Mouse (Mus musculus) spleen, adult 18-20 months (tissue): ENCODE results near the gene Ifit2.
"Not testable (repeated sequence)": the region's sequence is repeated elsewhere in the genome, so short reads cannot be mapped to it uniquely, and the experiment has no call there.

Source experiments
- DNase-seq, 2 experiments: peaks; one replicate each; pipeline ENCODE4 v3.0.0; 2022; ENCODE audit warnings: mixed read lengths in 2 of 2

Gene Ifit2

GRCm38 (mm10) chr19:34599250-34599649 lies 48.8 kb downstream of the Ifit2 start:
- not testable (repeated sequence) for DNase-seq

GRCm38 (mm10) chr19:34601888-34602287 lies 51.4 kb downstream of the Ifit2 start, which contains the start of gene Ifit1bl1:
Ifit1bl1 (minus strand) TSS chr19:34601956.
- DNase-seq = not testable (repeated sequence)

DNA sequence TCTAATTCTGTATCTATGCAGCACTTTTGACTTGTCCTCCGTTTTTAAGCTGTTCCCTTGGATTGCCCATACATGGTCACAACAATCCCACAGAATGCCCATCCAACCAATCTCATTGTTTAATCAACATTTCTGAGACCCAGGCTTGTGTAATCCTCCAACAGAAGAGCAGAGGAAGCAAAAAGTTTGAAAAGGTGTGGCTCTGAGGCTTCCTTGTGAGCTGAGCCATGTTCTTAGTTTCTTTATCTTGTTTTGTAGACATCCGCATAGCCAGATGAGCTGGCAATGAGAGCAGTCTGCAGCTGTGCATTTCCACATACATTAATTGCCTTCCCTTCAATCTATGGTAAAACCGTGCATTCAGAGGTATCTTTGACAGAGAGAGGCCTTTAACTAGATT lies 55.0 kb downstream of the Ifit2 start:
- no peak for DNase-seq

DNA sequence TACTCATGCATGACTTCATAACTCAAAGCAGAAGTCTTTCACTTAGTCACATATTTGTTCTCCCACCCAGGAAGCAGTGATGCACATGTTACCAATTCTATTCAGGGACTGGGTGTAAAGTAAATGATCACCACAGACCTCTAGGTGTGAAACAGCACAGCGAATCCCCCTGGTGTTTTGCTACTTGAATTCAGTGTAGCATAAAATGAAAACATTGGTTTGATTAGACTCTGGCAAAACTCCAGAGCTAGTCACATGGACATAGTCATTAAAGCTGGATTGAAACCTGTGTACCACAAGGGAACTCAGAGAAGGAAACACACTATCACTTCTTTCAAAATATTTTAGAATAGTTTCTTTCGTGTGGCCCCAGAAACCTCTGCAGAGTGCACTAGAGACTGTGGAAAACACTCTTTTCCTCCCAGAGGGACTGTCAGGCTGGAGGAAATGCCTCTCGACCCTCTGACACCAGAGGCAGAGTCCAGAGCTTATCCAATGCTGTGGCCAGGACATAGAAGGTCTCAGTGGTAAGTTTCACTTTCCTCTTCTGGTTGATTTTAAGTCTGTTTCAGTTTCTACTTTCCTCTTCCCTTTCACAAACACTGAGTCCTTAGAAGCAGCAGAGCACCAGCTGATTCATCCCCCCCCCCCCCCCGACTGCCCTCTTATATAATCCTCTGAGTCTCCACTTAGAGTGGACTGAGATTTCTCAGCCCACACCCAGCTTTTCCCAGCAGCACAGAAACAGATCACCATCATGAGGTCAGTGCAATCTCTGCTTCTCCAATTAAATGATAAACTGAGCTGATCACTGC lies 57.0 kb downstream of the Ifit2 start, which contains the start of gene Ifit3b:
Gene Ifit3b (plus strand): TSS at position 734 of the 815 bp plus-strand sequence.
- peak in 1 of 2 experiments; percentile 46 for DNase-seq

DNA sequence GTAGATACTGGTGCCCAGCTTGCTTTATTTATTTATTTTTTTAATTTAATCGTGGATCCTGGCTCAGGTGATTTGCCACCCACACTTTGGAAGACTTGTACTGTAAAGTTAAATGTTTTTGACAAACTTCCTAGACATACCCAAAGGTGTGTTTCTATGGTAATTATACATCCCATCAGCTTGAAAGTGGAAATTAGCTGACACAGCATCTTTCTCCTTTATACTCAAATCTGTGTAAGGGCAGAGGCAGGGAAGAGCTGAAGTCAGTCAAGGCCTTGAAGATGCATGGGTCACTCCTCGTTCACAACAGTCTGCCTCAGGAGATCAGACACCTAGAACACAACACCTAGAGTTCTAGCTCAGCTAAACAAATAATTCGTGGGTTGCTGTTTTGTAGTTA lies 59.6 kb downstream of the Ifit2 start:
- DNase-seq = not testable (repeated sequence)

- not testable (repeated sequence) for DNase-seq
These were observed 61.9 kb downstream of the Ifit2 start for GRCm38 (mm10) chr19:34612243-34613001.

GRCm38 (mm10) chr19:34620871-34621270 lies 70.4 kb downstream of the Ifit2 start:
- no peak for DNase-seq

GRCm38 (mm10) chr19:34623781-34624180 lies 73.3 kb downstream of the Ifit2 start:
- DNase-seq = no peak

GRCm38 (mm10) chr19:34624663-34625062 lies 74.2 kb downstream of the Ifit2 start:
- DNase-seq = no peak
